Mouse (Mus musculus): Measurements from ENCODE around the gene Nfkbia.

Gene Nfkbia

DNA sequence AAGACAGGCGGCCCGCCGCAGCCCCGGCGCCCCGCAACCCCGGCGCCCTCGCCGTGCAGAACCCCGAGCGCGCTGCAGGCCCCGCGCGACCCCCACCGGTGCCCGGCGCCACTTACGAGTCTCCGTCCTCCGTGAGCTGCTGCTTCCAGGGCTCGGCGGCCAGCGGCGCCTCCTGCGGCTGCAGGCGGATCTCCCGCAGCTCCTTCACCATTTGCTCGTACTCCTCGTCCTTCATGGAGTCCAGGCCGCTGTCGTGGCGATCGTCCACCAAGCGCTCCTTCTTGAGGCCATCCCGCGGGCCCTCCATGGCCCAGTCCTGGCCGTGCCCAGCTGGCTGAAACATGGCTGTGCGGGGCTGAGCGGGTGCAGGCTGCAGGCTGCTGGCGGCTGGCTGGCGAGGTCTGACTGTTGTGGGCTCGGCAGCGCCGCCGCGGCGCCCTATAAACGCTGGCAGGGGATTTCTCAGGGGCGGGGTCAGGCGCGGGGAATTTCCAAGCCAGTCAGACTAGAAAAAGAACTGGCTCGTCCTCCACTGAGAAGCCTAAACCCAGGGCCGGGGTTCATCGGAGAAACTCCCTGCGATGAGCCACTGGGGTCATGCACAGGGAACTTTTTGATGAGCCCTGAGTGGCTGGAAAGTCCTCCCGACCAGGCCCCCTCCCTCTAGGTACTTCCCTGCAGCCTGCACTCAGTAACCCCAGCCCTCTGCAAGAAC is at the start of gene Nfkbia:
TSS of gene Nfkbia (minus strand) at position 464 of the 715 bp plus-strand sequence.
- DNase-seq = peak; percentile 87

DNA sequence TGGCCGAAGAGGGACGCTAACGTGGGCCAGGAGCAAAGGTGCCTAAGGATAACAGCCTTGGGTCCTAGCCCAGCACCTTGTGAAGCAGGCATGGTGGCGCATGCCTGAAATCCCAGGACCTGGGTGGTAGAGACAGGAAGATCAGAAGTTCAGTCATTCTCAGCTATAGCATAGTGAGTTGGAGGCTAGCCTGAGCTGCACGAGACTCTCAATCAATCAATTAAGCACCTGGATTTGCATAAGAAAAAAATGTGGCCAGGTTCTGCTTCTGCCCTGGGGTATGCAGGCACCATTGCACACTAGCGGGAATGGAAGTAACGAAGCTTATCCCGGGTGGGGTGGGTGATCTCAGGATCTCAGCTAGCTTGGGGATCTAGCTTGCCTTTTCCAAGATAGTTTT is 46.7 kb upstream of the Nfkbia start:
- DNase-seq = no peak

DNA sequence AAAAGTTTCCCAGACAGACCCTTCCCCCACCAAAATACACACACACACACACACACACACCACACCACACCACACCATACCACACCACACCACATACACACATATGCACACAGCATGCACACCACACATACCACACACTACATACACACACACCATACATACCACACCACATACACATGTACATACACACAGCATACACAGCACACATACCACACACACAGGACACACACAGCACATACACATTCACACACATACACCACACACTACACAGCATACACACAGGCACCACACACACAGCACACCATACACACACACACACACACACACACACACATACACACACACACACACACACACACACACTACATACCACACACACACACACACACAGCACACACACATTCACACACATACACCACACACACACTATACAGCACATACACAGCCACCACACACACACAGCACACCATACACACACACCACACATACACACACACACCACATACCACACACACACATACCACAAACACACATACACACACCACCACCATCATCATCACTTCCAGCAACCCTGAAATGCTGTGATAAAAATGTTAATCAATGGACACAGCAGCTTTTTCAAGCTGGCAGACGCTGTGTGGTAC is 46.0 kb upstream of the Nfkbia start:
- DNase-seq = no peak

GRCm38 (mm10) chr12:55537742-55538141 is 45.3 kb upstream of the Nfkbia start:
- no peak for DNase-seq

DNA sequence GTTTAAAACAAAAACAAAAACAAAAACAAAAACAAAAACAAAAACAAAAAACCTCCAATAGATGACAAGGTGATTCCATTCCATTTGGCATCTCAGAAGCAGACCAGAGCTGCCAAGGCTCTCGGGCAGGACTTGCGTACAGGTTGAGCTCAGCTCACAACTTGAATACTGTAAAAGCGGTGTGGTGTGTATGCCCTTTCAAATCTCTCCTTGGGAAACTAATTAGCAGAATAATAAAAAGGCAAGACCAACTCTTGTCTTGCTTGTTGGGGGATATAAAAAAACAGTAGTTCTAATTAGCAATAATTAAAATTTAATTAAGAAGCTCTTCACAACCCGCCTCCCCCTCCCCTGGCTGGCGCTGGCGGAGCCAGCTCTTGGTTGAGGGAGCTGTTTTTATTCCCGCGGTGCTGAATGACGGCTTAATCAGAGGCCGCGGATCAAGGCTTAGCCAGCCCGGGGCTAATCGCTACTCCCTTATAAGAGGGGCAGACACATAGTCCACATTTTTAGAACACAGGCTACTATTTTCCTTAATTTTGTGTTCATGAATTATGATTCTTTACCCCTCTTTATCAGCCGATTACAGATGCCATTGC is 44.2 kb upstream of the Nfkbia start:
- no peak for DNase-seq

- no peak for DNase-seq
Observed at GRCm38 (mm10) chr12:55526983-55527752, 34.7 kb upstream of the Nfkbia start.

DNA sequence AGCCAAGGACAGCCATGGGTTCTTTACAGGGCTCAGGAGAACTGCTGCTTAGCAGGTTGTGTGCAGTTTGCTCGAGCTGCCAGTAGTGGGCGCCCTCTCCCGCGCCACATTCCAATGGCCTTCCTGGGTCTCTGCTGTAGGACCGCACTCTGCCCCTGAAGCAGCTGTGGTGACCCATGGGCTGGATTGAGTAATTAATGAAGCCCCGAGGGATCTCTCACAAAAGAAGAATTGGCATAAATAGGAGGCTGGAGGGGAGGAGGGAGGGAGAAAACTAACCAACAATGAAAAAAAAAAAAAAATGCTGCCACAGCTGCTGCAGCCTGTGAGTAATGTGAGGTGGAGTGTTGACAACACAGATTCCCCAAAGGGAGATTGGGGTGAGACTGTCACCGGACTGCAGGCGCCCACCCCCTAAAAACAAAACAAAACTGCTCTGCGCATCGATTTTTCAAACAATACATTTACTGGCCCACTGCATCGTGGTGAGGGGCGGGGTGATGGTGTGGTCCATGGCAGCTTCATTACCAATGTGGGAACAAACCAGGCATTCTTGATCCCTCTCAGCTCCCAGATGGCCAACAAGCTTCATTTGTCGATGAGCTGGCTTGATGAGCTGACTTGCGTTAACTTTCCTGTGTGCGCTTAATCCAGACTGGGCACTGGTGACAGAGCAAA is 25.8 kb upstream of the Nfkbia start:
- DNase-seq = peak; percentile 16

DNA sequence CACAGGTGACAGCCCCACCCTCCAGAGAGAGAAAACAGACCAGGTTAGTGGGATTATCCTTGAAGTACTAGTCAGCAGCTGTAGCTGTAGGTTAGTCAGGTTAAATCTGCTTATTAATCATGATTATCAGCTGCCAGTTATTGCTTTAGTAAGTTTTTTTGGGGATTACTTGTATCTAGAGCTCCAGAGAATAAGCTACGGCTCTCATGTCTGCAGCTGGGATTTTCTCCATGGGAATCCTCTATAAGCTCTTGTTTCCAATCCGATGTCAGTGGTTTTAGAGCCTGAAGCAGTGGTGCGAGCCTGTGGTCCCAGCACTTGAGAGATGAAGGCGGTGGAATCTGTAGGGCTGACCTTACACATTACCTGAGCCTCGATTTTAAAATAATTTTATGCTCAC is 16.4 kb upstream of the Nfkbia start:
- DNase-seq = no peak

GRCm38 (mm10) chr12:55507332-55507935 is 15.0 kb upstream of the Nfkbia start:
- no peak for DNase-seq

- DNase-seq = peak; percentile 49
Observed at GRCm38 (mm10) chr12:55506029-55506330, 13.5 kb upstream of the Nfkbia start.

DNA sequence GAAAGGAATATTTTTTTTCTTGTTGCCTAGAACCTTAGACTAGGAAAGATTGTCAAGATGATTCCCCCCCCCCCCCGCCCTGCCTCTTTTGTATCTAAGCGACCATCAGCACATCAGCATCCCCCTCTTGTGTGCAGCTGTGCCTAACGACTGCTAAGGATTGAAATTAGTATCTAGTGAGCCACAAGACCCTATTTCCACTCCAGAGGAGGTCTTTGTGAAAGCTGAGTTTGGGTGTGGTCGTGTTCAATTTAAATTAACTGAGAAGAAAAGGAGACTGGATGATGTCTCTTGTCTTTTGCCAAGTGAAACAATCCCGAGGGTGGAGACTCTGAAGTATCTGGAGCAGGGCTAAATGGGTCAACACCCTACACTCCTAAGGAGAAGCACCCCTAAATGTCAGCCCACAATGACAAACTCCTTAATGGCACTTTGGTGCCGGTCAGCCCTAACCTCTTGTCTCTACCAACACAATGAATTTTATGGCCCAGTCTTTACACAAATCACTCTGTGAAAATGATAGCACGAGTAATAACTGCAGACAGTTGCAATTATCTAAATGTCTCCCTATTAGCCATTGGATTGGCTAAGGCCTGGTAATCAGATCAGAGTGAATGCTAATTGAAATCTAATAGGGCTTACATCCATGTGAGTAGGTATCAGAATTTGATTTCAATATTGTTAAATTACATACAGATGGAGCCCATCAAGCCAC is 13.0 kb upstream of the Nfkbia start:
- DNase-seq = no peak

GRCm38 (mm10) chr12:55499031-55499430 is 6.6 kb upstream of the Nfkbia start:
- DNase-seq = peak; percentile 83

GRCm38 (mm10) chr12:55497737-55498136 is 5.3 kb upstream of the Nfkbia start:
- DNase-seq = no peak

DNA sequence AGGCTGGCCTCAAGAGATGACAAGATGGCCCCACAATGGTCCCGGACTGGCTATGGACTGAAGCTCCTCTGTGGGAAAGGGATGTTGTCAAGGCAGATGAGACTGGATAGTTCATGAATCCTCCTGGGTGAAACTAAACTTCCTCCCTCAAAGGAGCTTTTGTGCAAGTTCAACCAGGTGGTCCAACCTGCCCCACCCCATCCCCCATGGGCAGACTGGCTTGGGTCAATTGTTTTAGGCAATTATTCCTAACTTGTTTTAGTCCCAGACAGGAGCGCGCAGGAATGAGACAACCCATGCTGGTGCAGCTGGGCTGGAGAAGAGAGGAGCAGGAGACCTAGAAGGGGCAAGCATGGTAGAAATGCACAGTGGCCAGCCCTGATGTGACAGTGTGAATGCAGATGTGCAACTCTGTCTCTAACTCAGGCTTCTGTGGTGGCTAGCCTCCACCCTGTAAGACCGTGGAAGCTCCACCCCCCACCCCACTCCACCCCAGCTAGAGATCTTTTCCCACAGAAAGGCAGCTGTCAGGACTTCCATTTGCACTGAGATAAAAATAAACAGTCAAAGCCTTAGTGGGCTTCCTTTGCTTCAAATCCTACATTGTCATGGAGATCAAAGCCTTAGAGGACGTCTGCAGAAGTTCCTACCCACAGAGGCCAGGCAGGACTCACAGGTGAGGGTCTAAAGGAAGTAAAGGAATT is 3.6 kb upstream of the Nfkbia start:
- DNase-seq = peak; percentile 16

- DNase-seq = peak; percentile 85
Observed at GRCm38 (mm10) chr12:55495114-55495901, 2.9 kb upstream of the Nfkbia start.

DNA sequence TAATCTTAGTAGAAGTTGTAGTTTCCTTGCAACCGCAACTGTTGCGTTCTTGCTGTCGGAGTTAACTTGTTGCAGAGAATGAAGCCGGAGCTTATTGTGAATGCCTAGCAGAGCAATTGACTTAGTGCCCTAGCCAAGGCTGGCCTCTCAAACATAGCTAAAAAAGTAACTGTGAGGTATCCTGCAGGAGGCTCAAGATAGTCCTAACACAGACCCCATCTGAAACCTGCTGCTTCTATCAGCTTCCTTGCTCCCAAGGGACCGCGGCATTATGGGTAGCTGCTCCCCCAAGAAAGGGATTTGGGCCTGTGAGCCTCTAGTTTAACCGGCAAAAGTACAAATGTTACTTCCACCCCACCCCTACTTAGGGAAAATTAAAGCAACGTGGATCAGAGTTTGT is 934 bp upstream of the Nfkbia start:
- DNase-seq = peak; percentile 44

- DNase-seq = no peak
Observed at GRCm38 (mm10) chr12:55492941-55493340, 494 bp upstream of the Nfkbia start.

- peak; percentile 89 for DNase-seq
Observed at GRCm38 (mm10) chr12:55491516-55492183, 797 bp downstream of the Nfkbia start.

DNA sequence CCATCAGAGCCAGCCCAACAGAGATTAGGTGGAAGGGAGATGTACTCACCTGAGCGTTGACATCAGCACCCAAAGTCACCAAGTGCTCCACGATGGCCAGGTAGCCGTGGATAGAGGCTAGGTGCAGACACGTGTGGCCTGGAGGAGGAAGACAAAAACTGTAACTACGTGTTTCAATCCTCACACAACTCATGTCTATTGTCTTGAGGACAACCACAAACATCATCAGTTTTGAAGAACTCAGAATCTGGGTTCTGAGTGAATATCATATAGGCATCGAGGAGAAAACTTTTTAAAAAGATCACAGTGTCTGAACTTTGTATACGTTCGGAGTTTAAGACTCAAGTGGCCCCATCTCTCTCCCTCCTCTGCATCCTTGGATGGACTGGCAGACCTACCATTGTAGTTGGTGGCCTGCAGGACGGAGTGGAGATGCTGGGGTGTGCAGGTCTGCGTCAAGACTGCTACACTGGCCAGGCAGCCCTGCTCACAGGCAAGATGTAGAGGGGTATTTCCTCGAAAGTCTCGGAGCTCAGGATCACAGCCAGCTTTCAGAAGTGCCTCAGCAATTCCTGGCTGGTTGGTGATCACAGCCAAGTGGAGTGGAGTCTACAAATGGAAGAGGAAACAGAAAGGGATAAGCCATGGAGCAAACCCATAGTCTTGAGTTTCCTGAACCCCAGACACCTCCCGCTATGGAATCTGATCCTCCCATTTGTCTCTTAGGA is 1.6 kb downstream of the Nfkbia start:
- DNase-seq = peak; percentile 63

Data from cerebellum, adult 9-10 months (tissue).